10 mouse cellular contexts compared by ENCODE assay signal in genomic region chr5:115563771-115564585, GRCm38 (mm10). TPM values are rescaled to one million over a fixed set of nuclear protein-coding genes. Genes with fewer than 3 reads are reported as not detected.
A peak's percentile ranks its signal among the peaks of the same experiment; 100 is the strongest.
DNase-seq lines count a peak whose midpoint lies in the region; ATAC-seq and TF ChIP-seq lines count a peak whose summit lies in the region.
"Had no signal": no experiment of that assay in that cellular context is flagged by ENCODE, and none has a peak within 500 bp of the region (broad histone marks: within the 10 kb centered on the region; RNA-seq: fewer than 3 reads in every experiment).

No protein-coding gene starts in this region.

- H3K27me3 ChIP-seq in intestine, embryonic 14.5 days (replicated peaks; ENCODE audit: control insufficient read depth, insufficient read depth, low read length): no peaks in the 10 kb centered on the region
- H3K27me3 ChIP-seq in intestine, embryonic 16.5 days (replicated peaks; ENCODE audit: control insufficient read depth, insufficient read depth, low read length): no peaks in the 10 kb centered on the region
- no peaks in the 10 kb centered on the region for H3K27me3 ChIP-seq in hindbrain, embryonic 13.5 days
- H3K27me3 ChIP-seq in midbrain, embryonic 15.5 days (replicated peaks): no peaks in the 10 kb centered on the region
- no peaks in the 10 kb centered on the region for H3K27me3 ChIP-seq in thymus, adult 2 months (ENCODE audit: control insufficient read depth, insufficient read depth, low read length)

- no peak for DNase-seq in intestine, embryonic 14.5 days (ENCODE audit: low spot score)
- DNase-seq in ZHBTc4 (ENCODE audit: low read depth, low spot score) (peak; percentile 61), MN1 (ENCODE audit: low spot score) (no peak)
- no peak for DNase-seq in thymus, adult 2 months
- DNase-seq in adrenal gland, adult 8-10 months: no peak
- DNase-seq: cerebellum, adult 18-20 months; heart, postnatal 36 days had no signal

- peaks cover 42% of the 10 kb centered on the region for H3K36me3 ChIP-seq in intestine, embryonic 14.5 days (ENCODE audit: control insufficient read depth, insufficient read depth, low read length)
- H3K36me3 ChIP-seq in intestine, embryonic 16.5 days (ENCODE audit: control insufficient read depth, insufficient read depth, low read length): peaks cover 8% of the 10 kb centered on the region; the same call in 1 of the 2 replicates
- peaks cover 33% of the 10 kb centered on the region for H3K36me3 ChIP-seq in hindbrain, embryonic 13.5 days
- peaks cover 19% of the 10 kb centered on the region for H3K36me3 ChIP-seq in midbrain, embryonic 15.5 days (replicated peaks)
- peaks cover 29% of the 10 kb centered on the region for H3K36me3 ChIP-seq in thymus, adult 2 months (ENCODE audit: control insufficient read depth, insufficient read depth, low read length)

- TF ChIP-seq POLR2A in thymus, adult 2 months (IDR thresholded peaks at IDR 0.05; ENCODE audit: control insufficient read depth, extremely low read depth, insufficient read depth, low read length, poor library complexity): no peak

- H3K4me1 ChIP-seq in intestine, embryonic 14.5 days (replicated peaks; ENCODE audit: control insufficient read depth, insufficient read depth, low read length): peaks cover 24% of the 10 kb centered on the region
- H3K4me1 ChIP-seq in intestine, embryonic 16.5 days (ENCODE audit: control insufficient read depth, insufficient read depth, low read length): peaks cover 22% of the 10 kb centered on the region
- peaks cover 50% of the 10 kb centered on the region for H3K4me1 ChIP-seq in hindbrain, embryonic 13.5 days (replicated peaks)
- H3K4me1 ChIP-seq in midbrain, embryonic 15.5 days: peaks cover 34% of the 10 kb centered on the region
- H3K4me1 ChIP-seq in thymus, adult 2 months (replicated peaks; ENCODE audit: control insufficient read depth, insufficient read depth, low read length): peaks cover 18% of the 10 kb centered on the region

- H3K4me2 ChIP-seq in intestine, embryonic 14.5 days (ENCODE audit: low read length): peak overlapping the region; percentile 96
- no peak overlapping the region for H3K4me2 ChIP-seq in intestine, embryonic 16.5 days (ENCODE audit: low read depth, low read length)
- H3K4me2 ChIP-seq in hindbrain, embryonic 13.5 days: peak overlapping the region; percentile 82
- H3K4me2 ChIP-seq in midbrain, embryonic 15.5 days: peak overlapping the region; percentile 85

- no peak for TF ChIP-seq CTCF in thymus, adult 2 months (IDR thresholded peaks at IDR 0.05; ENCODE audit: borderline replicate concordance, control insufficient read depth, extremely low read depth, insufficient read depth, low read length, poor library complexity)

- H3K9ac ChIP-seq in intestine, embryonic 14.5 days (ENCODE audit: low read length): no peak overlapping the region
- H3K9ac ChIP-seq in intestine, embryonic 16.5 days (ENCODE audit: low read depth, low read length): no peak overlapping the region
- peak overlapping the region; percentile 93; the same call in 1 of the 2 replicates for H3K9ac ChIP-seq in hindbrain, embryonic 13.5 days
- peak overlapping the region; percentile 90 for H3K9ac ChIP-seq in midbrain, embryonic 15.5 days

- H3K9me3 ChIP-seq in intestine, embryonic 14.5 days (ENCODE audit: control insufficient read depth, low read length): no peaks in the 10 kb centered on the region
- H3K9me3 ChIP-seq in intestine, embryonic 16.5 days (ENCODE audit: control insufficient read depth, low read length): no peaks in the 10 kb centered on the region
- no peaks in the 10 kb centered on the region for H3K9me3 ChIP-seq in hindbrain, embryonic 13.5 days
- no peaks in the 10 kb centered on the region for H3K9me3 ChIP-seq in midbrain, embryonic 15.5 days

- H3K4me3 ChIP-seq in intestine, embryonic 14.5 days (ENCODE audit: low read depth, low read length): peak overlapping the region; percentile 83; the same call in 1 of the 2 replicates
- no peak overlapping the region for H3K4me3 ChIP-seq in intestine, embryonic 16.5 days (ENCODE audit: low read length)
- peak overlapping the region; percentile 98 for H3K4me3 ChIP-seq in hindbrain, embryonic 13.5 days
- peak overlapping the region; percentile 73; the same call in 1 of the 2 replicates for H3K4me3 ChIP-seq in midbrain, embryonic 15.5 days
- no peak overlapping the region for H3K4me3 ChIP-seq in thymus, adult 2 months (ENCODE audit: control insufficient read depth, insufficient read depth, low read length)

- 49% methylated on average over 5 of the region's 5 CpGs for WGBS in intestine, embryonic 14.5 days
- WGBS in intestine, embryonic 16.5 days: 39% methylated on average over 5 of the region's 5 CpGs
- 48% methylated on average over 5 of the region's 5 CpGs for WGBS in hindbrain, embryonic 13.5 days
- WGBS in midbrain, embryonic 15.5 days: 43% methylated on average over 5 of the region's 5 CpGs
- WGBS in thymus, adult 2 months: 80% methylated on average over 5 of the region's 5 CpGs

- no peak for ATAC-seq in intestine, embryonic 14.5 days (replicated peaks; ENCODE audit: low FRiP score, low TSS enrichment, low read depth)
- no peak for ATAC-seq in intestine, embryonic 16.5 days
- ATAC-seq in hindbrain, embryonic 13.5 days (ENCODE audit: low FRiP score): no peak
- no peak for ATAC-seq in midbrain, embryonic 15.5 days (replicated peaks)

- no peak overlapping the region for H3K27ac ChIP-seq in intestine, embryonic 14.5 days (ENCODE audit: low read depth)
- H3K27ac ChIP-seq in intestine, embryonic 16.5 days (ENCODE audit: low read length): no peak overlapping the region
- H3K27ac ChIP-seq in hindbrain, embryonic 13.5 days: no peak overlapping the region
- H3K27ac ChIP-seq in midbrain, embryonic 15.5 days: peak overlapping the region; percentile 80; the same call in 1 of the 2 replicates
- no peak overlapping the region for H3K27ac ChIP-seq in thymus, adult 2 months (ENCODE audit: control insufficient read depth, insufficient read depth, low read length)

RNA-seq across cellular contexts. Expression of gene Gcn1l1, which starts 1.1 kb away (rescaled TPM):
- 43.6 and 44.8 TPM in 2 replicates for polyA plus RNA-seq in intestine, embryonic 14.5 days (2014; fragmentation: Nextera tagmentation; extraction: Ambion mirVana)
- 25.5 and 26.3 TPM in 2 replicates for polyA plus RNA-seq in intestine, embryonic 16.5 days (2015; fragmentation: Nextera tagmentation; extraction: Ambion mirVana)
- polyA plus RNA-seq in hindbrain, embryonic 13.5 days (2015; fragmentation: Nextera tagmentation; extraction: Ambion mirVana): 42.2 and 42.4 TPM in 2 replicates
- 48.3 and 53.4 TPM in 2 replicates for polyA plus RNA-seq in midbrain, embryonic 15.5 days (2015; fragmentation: Nextera tagmentation; extraction: Ambion mirVana)
- polyA plus RNA-seq in thymus, adult 2 months (2012; rRNA removed): 87.8 and 109 TPM in 2 replicates
- total RNA-seq in adrenal gland, adult 8-10 months (2022): 10 to 100 TPM; 69.2 to 98.2 (median 77.7) TPM

RNA-seq across cellular contexts. Expression of gene Rplp0, which starts 4.7 kb away (rescaled TPM):
- 2,116 and 2,150 TPM in 2 replicates for polyA plus RNA-seq in intestine, embryonic 14.5 days (2014; fragmentation: Nextera tagmentation; extraction: Ambion mirVana)
- 1,506 and 1,615 TPM in 2 replicates for polyA plus RNA-seq in intestine, embryonic 16.5 days (2015; fragmentation: Nextera tagmentation; extraction: Ambion mirVana)
- polyA plus RNA-seq in hindbrain, embryonic 13.5 days (2015; fragmentation: Nextera tagmentation; extraction: Ambion mirVana): 895 and 907 TPM in 2 replicates
- polyA plus RNA-seq in midbrain, embryonic 15.5 days (2015; fragmentation: Nextera tagmentation; extraction: Ambion mirVana): 811 and 847 TPM in 2 replicates
- 3,356 and 3,688 TPM in 2 replicates for polyA plus RNA-seq in thymus, adult 2 months (2012; rRNA removed)
- total RNA-seq in adrenal gland, adult 8-10 months (2022): 100 to 1,000 TPM; 682 to 769 (median 720) TPM

RNA-seq across cellular contexts. Expression of gene Pxn, which starts 57.5 kb away (rescaled TPM):
- polyA plus RNA-seq in intestine, embryonic 14.5 days (2014; fragmentation: Nextera tagmentation; extraction: Ambion mirVana): 16.8 and 19.3 TPM in 2 replicates
- polyA plus RNA-seq in intestine, embryonic 16.5 days (2015; fragmentation: Nextera tagmentation; extraction: Ambion mirVana): 71.9 and 88.2 TPM in 2 replicates
- 19.9 and 23.4 TPM in 2 replicates for polyA plus RNA-seq in hindbrain, embryonic 13.5 days (2015; fragmentation: Nextera tagmentation; extraction: Ambion mirVana)
- 20.4 and 20.9 TPM in 2 replicates for polyA plus RNA-seq in midbrain, embryonic 15.5 days (2015; fragmentation: Nextera tagmentation; extraction: Ambion mirVana)
- polyA plus RNA-seq in thymus, adult 2 months (2012; rRNA removed): 161 and 172 TPM in 2 replicates
- total RNA-seq in adrenal gland, adult 8-10 months (2022): 10 to 100 TPM; 32.1 to 64.5 (median 44.8) TPM

Comparison
In these comparisons a context has a peak if more than half of its experiments do, and no peak if none do; other contexts are left out.
1. H3K4me3 ChIP-seq: peak in intestine, embryonic 14.5 days (single experiment), hindbrain, embryonic 13.5 days (single experiment) and midbrain, embryonic 15.5 days (single experiment); none in intestine, embryonic 16.5 days (single experiment) and thymus, adult 2 months (single experiment).
2. H3K9ac ChIP-seq: peak in hindbrain, embryonic 13.5 days (single experiment) and midbrain, embryonic 15.5 days (single experiment); none in intestine, embryonic 14.5 days (single experiment) and intestine, embryonic 16.5 days (single experiment).